Mouse (Mus musculus) adrenal gland, adult 8-10 months (tissue): Measurements from ENCODE around the gene Klc4. TPM values are rescaled to one million over a fixed set of nuclear protein-coding genes. Genes with fewer than 3 reads are reported as not detected.

ENCODE experiments used
- DNase-seq: peaks from one replicate; pipeline ENCODE4 v3.0.0; 2022
- total RNA-seq, 4 experiments: library from RNA; stranded (reverse); gene quantifications; 2 replicates each; pipeline ENCODE4 v1.2.4; 2022

The Klc4 gene
- total RNA-seq, 4 experiments from 2014 or later: 42.3 to 59.8 (median 53.2) TPM

GRCm38 (mm10) chr17:46588913-46589312, 56.9 kb downstream of the Klc4 start:
- DNase-seq: no peak

- DNase-seq: no peak
Observed at GRCm38 (mm10) chr17:46588173-46588572, 57.6 kb downstream of the Klc4 start.

- DNase-seq: no peak
Observed at GRCm38 (mm10) chr17:46586327-46586726, 59.5 kb downstream of the Klc4 start.

Other genes with a start within 250 kb of the Klc4 start
- gene Crip3, start 217.1 kb downstream of the Klc4 start, total RNA-seq: 1 to 10 TPM in 3 of 4 experiments, under 1 TPM in 1; 0.58 to 3.1 (median 2.2) TPM
- gene Slc22a7, start 207.6 kb downstream of the Klc4 start, total RNA-seq: not detected
- 1 to 10 TPM in 3 of 4 experiments, under 1 TPM in 1; 0.98 to 1.4 (median 1.2) TPM for gene Ttbk1, start 158.3 kb downstream of the Klc4 start, total RNA-seq
- gene Dnph1, start 149.3 kb downstream of the Klc4 start, total RNA-seq: 1 to 10 TPM; 4.5 to 6.9 (median 6.4) TPM
- gene Cul9, start 99.6 kb downstream of the Klc4 start, total RNA-seq: 10 to 100 TPM; 31.6 to 48.8 (median 37.7) TPM
- gene Srf, start 89.8 kb downstream of the Klc4 start, total RNA-seq: 10 to 100 TPM; 34.0 to 42.0 (median 37.2) TPM
- 10 to 100 TPM in 2 of 4 experiments, 1 to 10 TPM in 2; 8.7 to 11.2 (median 9.9) TPM for gene Ptk7, start 16.5 kb downstream of the Klc4 start, total RNA-seq
- 100 to 1,000 TPM in 2 of 4 experiments, 10 to 100 TPM in 2; 91.8 to 122 (median 104) TPM for gene Mrpl2, start 207 bp upstream of the Klc4 start, total RNA-seq
- gene Cul7, start 4.3 kb upstream of the Klc4 start, total RNA-seq: 10 to 100 TPM; 42.0 to 53.5 (median 47.2) TPM
- gene Rrp36, start 28.3 kb upstream of the Klc4 start, total RNA-seq: 10 to 100 TPM; 24.9 to 31.8 (median 30.6) TPM
- 100 to 1,000 TPM in 1 of 4 experiments, 10 to 100 TPM in 3; 91.9 to 104 (median 95.0) TPM for gene Mea1, start 32.8 kb upstream of the Klc4 start, total RNA-seq
- 10 to 100 TPM; 59.1 to 74.3 (median 65.2) TPM for gene Klhdc3, start 34.9 kb upstream of the Klc4 start, total RNA-seq
- gene Ppp2r5d, start 59.1 kb upstream of the Klc4 start, total RNA-seq: 10 to 100 TPM; 41.0 to 47.5 (median 42.6) TPM
- gene Pex6, start 65.4 kb upstream of the Klc4 start, total RNA-seq: 10 to 100 TPM; 56.2 to 74.2 (median 61.8) TPM
- 1 to 10 TPM; 1.2 to 1.8 (median 1.6) TPM for gene Gnmt, start 83.1 kb upstream of the Klc4 start, total RNA-seq
- gene Cnpy3, start 106.2 kb upstream of the Klc4 start, total RNA-seq: 10 to 100 TPM; 66.6 to 74.1 (median 70.7) TPM
- not detected for gene Ptcra, start 117.7 kb upstream of the Klc4 start, total RNA-seq
- 10 to 100 TPM; 53.9 to 87.1 (median 61.4) TPM for gene 2310039H08Rik, start 126.6 kb upstream of the Klc4 start, total RNA-seq
- gene Rpl7l1, start 136.7 kb upstream of the Klc4 start, total RNA-seq: 10 to 100 TPM; 78.9 to 89.9 (median 83.8) TPM
- gene Bicral, start 212.5 kb upstream of the Klc4 start, total RNA-seq: 10 to 100 TPM; 22.1 to 32.4 (median 26.6) TPM
- 10 to 100 TPM; 22.8 to 28.3 (median 26.7) TPM for gene Tbcc, start 244.7 kb upstream of the Klc4 start, total RNA-seq